Mouse (Mus musculus): ENCODE measurements around the gene Gm10322.

Gene Gm10322

DNA sequence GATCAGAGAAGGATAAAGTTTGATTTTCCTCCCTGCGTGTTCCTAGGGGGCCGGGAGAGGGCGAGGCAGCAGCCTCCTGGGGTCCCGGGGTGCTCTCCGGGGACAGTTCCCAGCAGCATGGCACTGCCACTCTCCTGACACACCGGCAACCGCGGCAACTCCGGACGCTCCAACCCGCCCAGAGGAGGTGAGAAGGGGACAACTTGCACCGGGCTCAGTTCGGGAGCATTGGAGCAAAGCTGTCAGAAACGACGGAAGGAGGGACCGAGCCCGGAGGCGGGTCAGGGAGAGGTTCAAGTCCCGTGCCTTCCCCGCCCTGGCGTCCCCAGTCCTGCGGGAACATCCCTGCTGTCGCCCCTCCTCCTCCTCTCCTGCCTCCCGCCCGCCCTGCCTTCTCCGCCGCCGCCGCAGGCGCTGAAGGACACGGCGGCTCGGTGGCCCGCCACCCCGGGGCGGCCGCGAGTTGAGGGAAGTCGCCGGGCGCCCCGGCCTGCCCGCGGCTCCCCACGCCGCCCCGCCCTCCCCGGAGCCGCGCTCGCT, at the start of gene Gm10322:
Gene Gm10322 (plus strand): TSS at position 83 of the 540 bp plus-strand sequence.
- DNase-seq (ENCODE audit: low spot score in 2 of 2), result peak; percentile 59 to 80

DNA sequence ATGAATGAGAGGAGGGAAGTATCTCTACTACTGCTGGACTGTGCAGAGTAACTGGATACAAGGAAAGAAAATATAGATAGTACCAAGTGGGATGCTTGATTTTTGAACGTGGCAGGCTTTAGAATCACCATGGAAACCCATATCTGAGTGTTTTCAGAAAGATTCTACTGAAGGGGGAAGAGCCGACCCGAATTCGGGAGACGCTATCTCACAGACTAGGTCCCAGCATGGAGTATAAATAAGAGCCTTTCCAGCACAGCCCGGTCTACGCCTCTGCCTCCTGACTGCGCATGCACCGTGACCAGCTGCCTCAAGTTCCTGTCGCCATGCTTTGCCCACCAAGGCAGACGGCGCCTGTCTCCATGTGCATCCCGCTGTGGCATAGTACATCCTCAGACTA, 48.9 kb upstream of the Gm10322 start:
- DNase-seq (ENCODE audit: low spot score in 2 of 2), result no peak

DNA sequence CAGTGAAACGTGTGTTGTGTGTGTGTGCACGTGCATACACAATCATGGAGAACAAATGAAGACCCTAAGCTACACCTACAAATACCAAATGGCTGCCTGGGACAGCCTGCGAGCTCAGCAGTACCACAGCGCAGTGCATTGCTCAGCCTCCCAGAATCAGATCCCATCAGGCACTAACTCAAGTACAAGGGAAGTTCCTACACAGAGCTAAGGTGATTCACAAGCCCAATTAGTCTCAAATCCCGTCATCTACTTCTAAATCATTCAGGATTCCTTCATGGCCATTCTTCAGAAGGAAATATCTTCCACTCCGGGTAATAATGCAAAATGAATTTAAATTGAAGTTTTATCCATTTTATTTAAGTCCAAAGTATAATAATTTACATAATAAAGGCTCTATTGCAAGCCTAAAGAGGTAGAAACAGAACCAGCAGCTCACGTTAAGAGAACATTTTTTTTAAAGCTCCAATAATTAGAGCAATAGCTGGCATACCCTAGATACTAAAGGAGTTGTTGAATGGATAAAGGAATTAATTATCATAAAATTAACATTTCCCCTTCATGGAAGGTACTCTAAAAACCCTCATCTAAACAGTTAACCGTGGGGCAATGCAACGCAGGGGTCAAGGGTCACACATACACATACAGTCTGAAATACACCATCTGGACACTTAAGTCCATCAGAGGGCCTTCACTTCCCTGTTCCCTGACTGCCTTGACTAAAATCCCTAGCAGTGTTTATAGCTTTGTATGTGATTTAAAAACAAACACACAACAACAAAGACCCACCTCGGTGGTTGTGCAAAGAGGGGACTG, 47.0 kb upstream of the Gm10322 start:
- no peak for DNase-seq (ENCODE audit: low spot score in 2 of 2)

DNA sequence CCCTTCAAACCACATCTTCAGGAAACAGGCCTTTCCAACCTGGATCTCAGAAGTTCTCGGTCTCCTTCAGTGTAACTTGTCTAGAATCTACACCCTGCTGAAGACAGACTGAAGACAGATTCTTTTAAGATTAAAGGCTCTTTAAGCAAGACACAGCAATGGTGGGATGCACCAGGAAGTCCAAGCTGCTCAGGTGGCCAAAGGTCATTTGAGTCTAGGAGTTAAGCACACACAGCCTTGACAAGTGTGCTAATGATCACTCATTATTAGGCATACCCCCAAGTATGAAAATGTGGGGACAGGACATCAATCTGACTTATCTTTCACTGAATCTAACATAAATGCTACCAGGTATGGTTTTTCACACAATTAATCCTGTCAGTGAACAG, 46.4 kb upstream of the Gm10322 start:
- no peak for DNase-seq (ENCODE audit: low spot score in 2 of 2)

DNA sequence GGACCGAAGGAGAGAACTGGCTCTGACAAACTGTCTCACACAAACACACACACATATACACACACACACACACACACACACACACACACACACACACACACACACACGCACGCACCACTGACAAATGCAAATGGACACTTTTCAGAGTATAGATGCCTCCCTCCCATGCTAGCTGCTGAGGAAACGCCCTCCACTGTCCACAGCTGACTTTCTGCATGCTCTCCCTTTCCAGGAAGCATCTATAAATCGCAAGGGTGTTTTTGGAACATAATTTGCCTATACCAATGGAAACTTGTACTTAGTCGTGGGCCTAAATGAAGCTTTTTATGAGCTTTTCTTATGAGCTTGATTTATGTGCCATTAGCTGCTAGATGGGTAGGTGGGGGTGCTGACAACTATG, 45.5 kb upstream of the Gm10322 start:
- DNase-seq (ENCODE audit: low spot score in 2 of 2), result no peak

DNA sequence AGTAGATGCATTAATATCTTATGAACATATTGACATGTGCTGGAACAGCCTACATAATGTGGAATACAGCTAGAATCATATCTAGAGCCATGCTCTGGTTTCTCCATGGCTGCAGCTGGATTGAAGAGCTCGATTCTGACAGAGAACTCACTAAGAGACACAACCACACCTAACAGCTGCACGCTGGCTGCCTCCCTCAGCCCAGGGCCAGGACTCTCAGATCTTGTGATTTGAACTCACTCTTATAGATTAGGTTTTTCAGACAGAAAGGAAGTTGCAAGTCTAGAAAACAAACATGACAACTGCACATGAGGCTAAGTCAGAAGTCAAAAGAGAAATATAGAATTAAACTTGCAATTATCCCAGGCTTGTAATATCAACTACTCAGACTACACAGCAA, 45.1 kb upstream of the Gm10322 start:
- no peak for DNase-seq (ENCODE audit: low spot score in 2 of 2)

DNA sequence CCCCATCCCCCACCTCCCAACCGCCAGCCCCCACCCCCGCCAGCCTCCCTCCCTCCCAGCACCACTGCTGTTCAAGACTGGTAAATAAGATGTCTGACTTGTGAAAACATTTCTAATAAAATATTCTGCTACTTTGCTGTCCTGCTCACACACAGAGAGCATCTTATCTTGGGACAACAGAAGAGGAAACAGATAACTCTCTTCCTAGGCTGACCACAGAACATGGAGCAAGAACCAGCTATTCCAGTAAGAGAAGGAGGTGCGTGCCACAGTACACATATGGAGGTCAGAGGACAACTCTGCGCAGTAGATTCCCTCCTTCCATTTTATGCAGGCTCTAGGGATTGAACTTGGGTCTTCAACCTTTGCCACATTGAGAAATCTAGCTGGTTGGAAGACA, 44.6 kb upstream of the Gm10322 start:
- DNase-seq (ENCODE audit: low spot score in 2 of 2), result no peak

DNA sequence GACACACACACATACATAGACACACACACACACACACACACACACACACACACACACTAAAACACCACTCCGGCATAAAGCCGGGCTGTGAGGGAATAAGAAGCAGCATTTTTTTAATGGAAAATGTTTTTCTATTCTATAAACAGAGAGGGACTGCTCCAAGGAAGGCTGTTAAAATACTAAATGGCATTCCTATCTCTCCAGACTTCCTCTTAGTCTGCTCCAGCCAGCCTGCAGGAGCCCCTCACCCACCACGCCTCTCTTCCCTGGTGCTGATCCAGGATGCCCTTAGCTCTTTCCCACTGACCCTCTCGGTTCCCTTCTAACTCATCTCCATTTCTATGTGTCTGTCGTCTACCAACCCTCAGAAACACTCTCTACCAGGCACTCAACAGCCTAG, 43.9 kb upstream of the Gm10322 start:
- DNase-seq (ENCODE audit: low spot score in 2 of 2), result no peak

DNA sequence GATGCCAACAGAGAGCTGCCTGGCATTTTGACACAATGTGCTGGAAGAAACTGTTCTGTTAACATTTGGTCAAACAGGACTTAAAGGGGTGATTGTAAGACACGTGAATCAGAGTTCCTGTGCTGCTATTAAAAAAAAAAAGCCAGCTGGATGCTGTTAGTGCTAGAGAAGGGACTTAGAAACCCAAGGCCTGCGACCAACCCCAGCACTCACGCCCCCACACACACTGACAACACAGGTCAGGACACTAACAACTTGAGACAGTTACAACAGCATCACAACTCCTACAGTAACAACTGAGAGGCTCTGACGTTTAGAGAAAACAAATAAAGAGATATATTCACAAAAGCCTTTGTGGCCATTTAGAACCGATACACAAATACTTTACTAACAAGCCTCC, 39.6 kb upstream of the Gm10322 start:
- DNase-seq (ENCODE audit: low spot score in 2 of 2), result no peak

DNA sequence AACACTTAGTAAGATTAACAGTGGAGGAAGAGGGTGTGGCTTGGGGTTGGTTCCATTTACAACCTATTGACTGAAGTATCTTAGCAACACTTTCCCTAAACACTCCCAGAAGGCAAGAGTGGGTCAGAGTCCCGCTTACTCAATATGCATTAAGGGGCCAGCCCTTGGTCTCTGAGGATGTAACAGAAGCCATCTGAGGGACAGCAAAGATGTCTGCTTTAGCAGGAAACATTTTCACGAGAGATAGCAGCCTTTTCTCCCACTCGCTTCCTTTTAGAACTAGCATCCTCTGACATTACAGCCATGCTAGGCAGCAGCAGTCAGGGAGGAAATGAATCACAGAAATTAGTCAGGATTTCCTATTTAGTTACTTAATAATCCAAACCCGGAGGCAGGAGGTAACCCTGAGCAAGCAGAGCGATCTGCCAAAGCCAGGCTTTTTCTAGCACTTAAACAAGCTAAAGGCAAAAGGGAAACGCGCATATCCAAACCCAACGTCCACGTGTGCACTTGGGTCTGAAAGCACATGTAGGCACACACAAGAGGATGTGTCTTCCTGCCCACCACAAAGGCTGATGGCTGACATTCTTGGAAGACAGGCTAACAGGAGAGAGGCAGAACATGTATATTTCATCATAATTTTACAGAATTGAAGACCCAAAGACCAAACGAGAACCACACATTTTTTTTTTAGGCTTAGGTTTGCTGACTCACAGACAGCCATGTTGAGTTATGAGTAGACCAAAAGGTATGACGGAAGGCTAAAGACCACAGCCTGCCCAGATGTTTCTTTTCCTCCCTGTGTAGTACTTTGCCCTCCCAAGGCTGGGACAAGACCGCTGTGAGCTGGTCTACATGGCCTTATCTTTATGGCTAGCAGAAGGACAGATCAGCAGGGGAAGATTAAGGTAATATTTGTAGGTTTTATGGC, 37.7 kb upstream of the Gm10322 start:
- no peak for DNase-seq (ENCODE audit: low spot score in 2 of 2)

DNA sequence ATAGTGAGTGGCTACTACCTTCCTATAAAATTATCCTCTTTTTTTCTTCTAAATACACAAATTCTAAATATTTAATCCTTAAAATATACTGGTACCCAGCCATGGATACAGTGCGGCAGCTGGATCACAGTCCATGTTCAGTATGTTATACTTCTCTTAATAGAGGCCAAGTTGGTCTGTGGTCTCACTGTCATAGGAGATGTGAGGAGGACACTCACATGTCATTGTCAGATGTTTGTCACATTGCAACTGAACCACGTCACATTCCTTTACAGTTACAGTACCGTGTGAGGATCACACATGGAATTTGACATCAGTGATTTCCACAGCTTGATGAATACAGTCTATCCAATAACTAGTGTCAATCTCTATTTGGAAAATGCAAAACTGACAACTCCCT, 36.2 kb upstream of the Gm10322 start:
- DNase-seq (ENCODE audit: low spot score in 2 of 2), result no peak

DNA sequence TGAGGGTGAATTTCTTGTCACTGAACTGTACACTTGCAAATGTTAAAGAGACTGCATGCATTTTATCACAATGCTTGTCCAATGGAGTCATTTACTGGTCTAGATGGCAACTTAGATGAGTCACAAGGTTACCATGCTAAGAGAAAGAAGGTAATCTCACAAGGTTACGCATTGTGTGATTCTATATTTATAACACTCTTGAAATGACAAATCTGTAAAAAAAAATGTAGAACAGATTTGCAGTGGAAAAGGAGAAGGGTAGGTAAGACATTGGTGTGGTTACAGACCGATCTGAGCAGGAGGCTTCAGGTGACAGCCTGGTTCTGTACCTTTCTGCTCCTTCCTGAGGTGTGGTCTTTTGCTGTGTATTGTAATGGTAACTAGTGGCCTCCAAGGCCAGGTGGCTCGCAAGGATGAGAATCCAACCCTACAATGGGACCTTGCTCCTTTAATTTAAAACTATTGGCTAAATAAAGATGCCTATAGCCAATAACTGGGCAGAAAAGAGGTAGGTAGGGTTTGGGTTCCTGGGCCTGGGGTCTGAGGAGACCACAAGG, 35.2 kb upstream of the Gm10322 start:
- no peak for DNase-seq (ENCODE audit: low spot score in 2 of 2)

DNA sequence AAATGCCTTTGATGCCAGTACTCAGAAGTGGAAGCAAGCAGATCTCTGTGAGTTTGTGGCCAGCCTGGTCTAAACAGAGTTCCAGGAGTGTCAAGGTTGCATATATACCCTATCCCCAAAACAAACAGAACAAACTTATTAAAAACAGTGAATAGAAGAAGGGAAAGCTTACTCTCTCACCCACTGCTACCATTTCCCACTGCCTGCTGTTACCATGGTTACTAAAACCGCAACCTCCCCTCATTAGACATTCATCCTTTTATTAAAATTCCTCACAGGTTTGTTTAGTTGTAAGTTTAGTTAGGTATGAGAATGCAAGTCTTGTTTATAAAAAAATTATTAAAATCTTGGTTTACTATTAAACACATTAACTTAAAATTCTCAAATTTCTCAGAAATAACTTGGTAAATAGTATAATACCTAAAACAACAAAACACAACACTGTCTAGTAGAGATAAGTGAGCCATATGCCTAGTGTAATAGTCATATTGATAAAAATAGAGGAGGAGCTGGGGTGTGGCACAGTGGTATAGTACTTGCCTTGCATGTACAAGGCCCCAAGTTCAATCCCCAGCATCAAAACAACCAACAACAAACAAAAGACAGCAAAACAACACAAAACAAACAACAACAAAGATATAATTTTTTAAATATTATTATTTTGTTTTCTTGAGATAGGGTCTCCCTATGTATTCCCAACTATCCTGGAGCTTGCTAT, 33.9 kb upstream of the Gm10322 start:
- no peak for DNase-seq (ENCODE audit: low spot score in 2 of 2)

DNA sequence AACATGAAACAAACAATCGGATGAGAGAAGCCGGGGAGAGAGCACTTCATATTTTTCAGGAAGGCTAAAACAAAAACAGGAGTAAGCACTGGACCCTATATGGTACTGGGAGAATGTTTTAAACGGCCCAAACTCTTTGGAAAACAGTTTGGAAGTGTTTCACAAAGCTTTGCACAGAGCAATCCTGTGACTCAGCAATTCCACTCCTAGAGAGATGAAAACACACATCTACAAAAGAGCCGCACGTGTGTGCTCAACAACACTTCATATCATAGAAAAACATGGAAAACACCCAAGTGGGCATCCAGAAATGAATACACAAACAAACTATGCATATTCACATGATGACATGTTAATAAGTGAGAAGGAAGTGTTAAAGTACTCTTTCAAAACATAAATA, 30.2 kb upstream of the Gm10322 start:
- no peak for DNase-seq (ENCODE audit: low spot score in 2 of 2)

DNA sequence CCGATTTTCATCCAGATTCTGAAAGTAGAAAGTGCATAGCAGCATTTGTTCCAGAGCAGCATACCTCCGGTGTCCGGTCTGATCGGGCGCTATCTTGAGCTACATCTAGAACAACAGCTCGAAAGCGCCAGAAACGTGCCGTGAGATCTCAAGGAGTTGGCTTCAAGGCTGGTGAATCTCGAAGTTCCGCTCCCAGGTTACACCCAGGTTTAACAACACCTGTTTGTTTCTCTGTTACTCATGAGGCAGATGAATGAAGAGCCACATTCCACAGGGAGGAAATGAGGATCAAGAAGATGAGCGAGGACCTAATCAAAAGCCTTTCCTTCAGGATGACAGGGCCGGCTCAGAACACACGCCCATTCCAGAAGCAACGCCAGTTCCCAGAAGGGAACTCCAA, 29.0 kb upstream of the Gm10322 start:
- no peak for DNase-seq (ENCODE audit: low spot score in 2 of 2)

DNA sequence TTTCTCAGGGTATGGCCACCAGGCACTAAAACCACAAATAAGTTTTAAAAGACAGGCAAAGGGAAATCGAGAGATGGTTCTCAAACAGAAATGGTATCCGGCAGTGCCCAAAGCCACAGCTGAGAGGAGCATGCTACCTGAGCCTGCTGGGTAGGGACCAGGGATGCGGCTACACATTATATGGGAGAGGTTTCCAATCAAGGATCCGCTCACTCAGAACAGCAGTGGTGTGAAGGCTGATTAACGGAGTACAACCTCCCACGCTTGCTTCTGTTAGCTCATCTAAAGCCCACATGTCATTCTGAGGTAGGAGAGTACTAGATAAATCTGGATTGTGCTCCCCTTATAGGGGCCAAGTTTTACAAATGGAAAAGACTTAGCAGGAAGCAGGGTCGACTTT, 27.7 kb upstream of the Gm10322 start:
- no peak for DNase-seq (ENCODE audit: low spot score in 2 of 2)

DNA sequence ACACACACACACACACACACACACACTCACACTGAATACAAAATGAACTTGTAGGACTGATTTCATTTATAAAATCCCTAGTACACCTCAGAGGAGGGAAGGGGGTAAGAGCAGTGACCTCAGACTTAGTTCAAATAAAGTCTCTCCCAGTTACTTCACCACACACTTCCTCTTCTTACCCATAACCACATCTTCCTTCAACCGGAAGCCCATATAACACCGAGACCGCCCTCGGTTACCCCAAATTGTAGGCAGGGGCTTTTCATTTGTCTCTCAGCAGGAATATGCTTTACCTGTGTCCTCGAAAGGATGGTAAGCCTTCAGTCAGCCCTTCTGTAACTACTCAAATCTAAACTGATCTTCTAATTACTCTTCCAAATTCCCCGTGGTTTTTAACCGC, 26.4 kb upstream of the Gm10322 start:
- DNase-seq (ENCODE audit: low spot score in 2 of 2), result no peak

DNA sequence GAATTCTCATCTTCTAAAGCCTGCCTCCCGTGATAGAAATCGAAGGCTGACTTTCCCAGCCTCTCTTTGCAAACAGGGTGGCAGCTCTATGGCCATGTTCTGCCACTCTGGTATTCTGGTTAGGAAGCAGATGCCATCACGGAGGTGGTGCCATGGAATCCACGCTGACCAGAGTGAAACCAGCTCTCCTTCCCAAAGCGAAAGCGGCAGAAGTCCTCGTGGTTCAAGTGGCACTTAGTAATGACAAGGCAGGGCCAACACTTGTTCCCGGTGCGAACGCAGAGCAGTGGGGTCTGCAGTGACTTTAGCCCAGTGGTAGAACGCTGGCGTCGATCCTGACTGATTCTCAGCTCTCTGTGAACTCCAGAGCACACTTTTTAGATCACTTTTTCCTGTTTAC, 26.0 kb upstream of the Gm10322 start:
- no peak for DNase-seq (ENCODE audit: low spot score in 2 of 2)

DNA sequence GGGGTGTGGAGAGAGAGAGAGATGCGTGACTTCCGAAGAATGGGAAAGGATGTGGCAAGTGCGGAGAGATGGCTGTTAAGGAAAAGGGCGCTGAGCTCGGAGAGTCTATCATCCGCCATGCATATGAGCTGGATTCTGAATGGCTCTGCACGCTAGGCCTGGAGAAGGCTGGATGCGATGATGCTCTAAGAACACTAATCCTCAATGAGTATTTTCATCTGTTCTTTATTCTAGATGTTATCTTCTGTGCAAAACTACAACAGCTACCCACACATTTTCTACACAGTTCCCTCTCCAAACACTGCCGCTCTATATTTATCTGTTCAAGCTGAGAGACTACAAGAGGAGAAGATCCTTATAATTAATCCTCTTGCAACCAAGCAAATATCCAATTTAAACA, 25.3 kb upstream of the Gm10322 start:
- DNase-seq (ENCODE audit: low spot score in 2 of 2), result no peak

DNA sequence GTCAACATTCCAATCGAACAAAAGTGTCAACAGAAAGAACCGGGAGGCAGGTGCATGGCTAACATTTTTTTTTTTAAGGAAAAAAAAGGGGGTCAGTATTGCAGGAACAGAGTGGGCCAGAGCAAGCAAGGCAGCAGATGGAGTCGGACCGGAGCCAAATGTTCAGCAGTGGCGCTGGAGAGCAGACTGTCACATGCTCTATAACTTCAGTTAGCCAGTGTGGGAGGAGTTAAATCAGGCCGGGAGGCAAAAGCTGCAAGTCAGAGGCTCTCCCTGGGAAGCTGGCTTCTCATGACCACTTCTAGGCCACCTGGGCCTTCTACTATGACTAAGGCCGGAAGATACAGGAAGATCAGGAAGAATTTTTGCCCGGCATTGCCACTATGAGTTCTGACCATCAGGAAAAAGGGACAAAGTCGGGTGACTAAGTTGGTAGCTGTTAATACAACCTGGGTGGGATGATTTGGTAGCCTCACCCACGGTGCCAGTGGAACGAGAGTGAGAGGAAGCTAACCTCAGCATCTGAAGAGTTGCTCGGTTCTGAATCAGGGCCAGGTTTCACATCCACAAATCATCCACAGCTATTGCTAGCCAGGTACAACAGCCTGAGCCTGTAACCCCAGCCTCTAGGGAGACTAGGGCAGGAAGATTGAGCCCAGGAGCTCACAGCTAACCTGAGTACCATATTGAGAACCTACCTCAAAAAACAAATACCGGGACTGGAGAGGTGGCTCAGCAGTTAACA, 21.9 kb upstream of the Gm10322 start:
- no peak for DNase-seq (ENCODE audit: low spot score in 2 of 2)

DNA sequence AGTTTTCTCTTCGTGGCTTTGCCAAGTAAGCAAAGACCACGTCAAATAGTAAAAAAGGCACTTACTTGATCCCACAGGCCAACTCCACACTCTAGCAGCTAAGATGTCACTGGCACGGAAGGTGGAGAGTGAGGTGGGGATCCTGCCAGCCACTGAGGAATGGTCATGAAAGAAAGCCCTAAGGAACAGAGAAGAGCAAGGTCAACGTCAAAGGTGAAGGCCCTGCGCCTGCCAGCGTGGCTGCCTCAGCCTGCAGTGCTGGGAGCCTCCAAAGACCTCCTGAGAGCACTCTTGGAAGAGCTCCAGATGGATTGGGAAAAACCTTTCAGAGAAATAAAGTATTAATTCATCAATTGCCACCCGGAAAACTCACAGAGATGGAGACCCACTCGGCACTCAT, 15.3 kb upstream of the Gm10322 start:
- DNase-seq (ENCODE audit: low spot score in 2 of 2), result no peak
